In the genomic region with DNA sequence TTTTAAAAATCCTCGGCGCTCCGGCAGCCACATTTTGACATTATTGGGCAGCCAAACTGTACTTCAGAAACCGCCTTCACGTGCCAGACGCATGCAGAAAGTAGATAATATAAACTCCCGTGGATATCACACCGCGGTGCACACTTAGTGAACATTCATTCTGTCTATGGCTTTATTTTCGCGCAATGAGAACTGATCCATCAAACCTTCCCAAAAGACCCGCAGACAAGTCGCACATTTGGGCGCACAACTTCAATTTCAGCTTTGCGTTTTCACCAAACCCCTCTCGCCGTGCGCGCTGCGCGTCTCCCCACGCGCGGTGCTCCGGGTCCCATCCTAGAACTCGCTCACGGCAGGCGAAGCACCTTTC, we compare ENCODE assay signal across 8 mouse cellular contexts. TPM values are rescaled to one million over a fixed set of nuclear protein-coding genes. Genes with fewer than 3 reads are reported as not detected.
DNase-seq lines count a peak whose midpoint lies in the region; ATAC-seq lines count a peak whose summit lies in the region.

No protein-coding gene starts in this region.

- peak overlapping the region; percentile 80 for H3K4me3 ChIP-seq in limb, embryonic 11.5 days (ENCODE audit: low read depth, low read length)
- H3K4me3 ChIP-seq in neural tube, embryonic 15.5 days (replicated peaks) = peak overlapping the region; percentile 89

- no peaks in the 10 kb centered on the region for H3K27me3 ChIP-seq in limb, embryonic 11.5 days (ENCODE audit: control insufficient read depth, insufficient read depth, low read length)
- no peaks in the 10 kb centered on the region for H3K27me3 ChIP-seq in neural tube, embryonic 15.5 days (replicated peaks)

- H3K36me3 ChIP-seq in limb, embryonic 11.5 days (ENCODE audit: control insufficient read depth, insufficient read depth, low read length) = no peaks in the 10 kb centered on the region
- H3K36me3 ChIP-seq in neural tube, embryonic 15.5 days = no peaks in the 10 kb centered on the region

- WGBS in limb, embryonic 11.5 days = under 1% methylated on average over 28 of the region's 28 CpGs
- WGBS in neural tube, embryonic 15.5 days = under 1% methylated on average over 28 of the region's 28 CpGs

- peak overlapping the region; percentile 62 for H3K4me2 ChIP-seq in limb, embryonic 11.5 days (ENCODE audit: low read depth, severe bottlenecking)
- peak overlapping the region; percentile 74 for H3K4me2 ChIP-seq in neural tube, embryonic 15.5 days

- intact Hi-C loops in left cerebral cortex, postnatal 4 days (cut with DNase I) = loop anchor here (5.0 to 10.0 kb wide), 4 partner anchors 112 to 511 kb away; no protein-coding TSS in a partner anchor

- no peaks in the 10 kb centered on the region for H3K9me3 ChIP-seq in limb, embryonic 11.5 days (ENCODE audit: control insufficient read depth, low read length)
- no peaks in the 10 kb centered on the region for H3K9me3 ChIP-seq in neural tube, embryonic 15.5 days (replicated peaks)

- peak overlapping the region; percentile 88 for H3K27ac ChIP-seq in limb, embryonic 11.5 days (replicated peaks; ENCODE audit: low read depth, low read length)
- peak overlapping the region; percentile 99 for H3K27ac ChIP-seq in neural tube, embryonic 15.5 days (replicated peaks)

- no peak for DNase-seq in frontal cortex, postnatal 25 days (ENCODE audit: low spot score in 2 of 2)
- peak; percentile 45 for DNase-seq in urinary bladder, postnatal 25 days (ENCODE audit: low spot score)
- DNase-seq in urinary bladder, postnatal 4 days (ENCODE audit: low spot score in 2 of 2) = no peak
- no peak for DNase-seq in limb, embryonic 11.5 days (ENCODE audit: low spot score)
- no peak for DNase-seq in thymus, postnatal 10 days (ENCODE audit: low spot score in 2 of 2)
- DNase-seq in left cerebral cortex, postnatal 4 days = no peak

- peak overlapping the region; percentile 81 for H3K9ac ChIP-seq in limb, embryonic 11.5 days (ENCODE audit: low read length)
- H3K9ac ChIP-seq in neural tube, embryonic 15.5 days (replicated peaks) = peak overlapping the region; percentile 76

- peak; percentile 2; the same call in 1 of the 2 replicates for ATAC-seq in frontal cortex, adult (ENCODE audit: low TSS enrichment)
- no peak for ATAC-seq in limb, embryonic 11.5 days (ENCODE audit: insufficient number of reproducible peaks, low FRiP score, low TSS enrichment, low read depth)
- 0 out of 2 replicates have a peak, but pooled peaks have one; percentile 7 for ATAC-seq in neural tube, embryonic 15.5 days (ENCODE audit: low FRiP score)

- peaks cover 6% of the 10 kb centered on the region for H3K4me1 ChIP-seq in limb, embryonic 11.5 days (ENCODE audit: control insufficient read depth, insufficient read depth, low read length)
- H3K4me1 ChIP-seq in neural tube, embryonic 15.5 days = peaks cover 34% of the 10 kb centered on the region

RNA-seq across cellular contexts. Expression of a gene that starts 0.9 kb away (rescaled TPM):
- 30.5 and 36.7 TPM in 2 replicates for polyA plus RNA-seq in limb, embryonic 11.5 days (2014; fragmentation: Nextera tagmentation; extraction: Ambion mirVana)
- polyA plus RNA-seq in neural tube, embryonic 15.5 days (2015; fragmentation: Nextera tagmentation; extraction: Ambion mirVana) = 16.1 and 18.3 TPM in 2 replicates
- 100 to 1,000 TPM; 104 to 122 TPM for total RNA-seq in left cerebral cortex, postnatal 4 days (2021)
